Mouse (Mus musculus) CD4-positive naive resting alpha-beta T cell, adult 57 days (primary cell): ENCODE results near the gene Slc9a7. TPM values are rescaled to one million over a fixed set of nuclear protein-coding genes. Genes with fewer than 3 reads are reported as not detected.

Experiments
- total RNA-seq: library from RNA; stranded (reverse); gene quantifications from one replicate; pipeline ENCODE4 v1.2.4, GENCODE M21; 2023

Slc9a7 gene
- total RNA-seq, result 9.8 TPM

GRCm38 (mm10) chrX:20291282-20292039 is at the start of gene Slc9a7:
Gene Slc9a7, minus strand, starts transcription at chrX:20291807.

GRCm38 (mm10) chrX:20059381-20059971 is 232.1 kb downstream of the Slc9a7 start, which contains the start of gene Chst7:
Gene Chst7, plus strand, starts transcription at chrX:20059560.

Other genes starting within 250 kb of the Slc9a7 start
- gene Chst7, start 232.2 kb downstream of the Slc9a7 start, total RNA-seq, result not detected
- gene Rp2, start 72.7 kb upstream of the Slc9a7 start, total RNA-seq, result 14.2 TPM
- 6.7 TPM for gene Jade3, start 133.9 kb upstream of the Slc9a7 start, total RNA-seq